Mouse (Mus musculus): ENCODE results near the gene Olfr668.
"Not testable (repeated sequence)": the region's sequence is repeated elsewhere in the genome, so short reads cannot be mapped to it uniquely, and the experiment has no call there.

Gene Olfr668

GRCm38 (mm10) chr7:104927957-104928356 lies at the start of gene Olfr668:
Olfr668 (minus strand) TSS chr7:104928057.
- DNase-seq (ENCODE audit: low read depth, low spot score): no peak

GRCm38 (mm10) chr7:104972507-104972906 lies 44.6 kb upstream of the Olfr668 start:
- DNase-seq (ENCODE audit: low read depth, low spot score): not testable (repeated sequence)

- no peak for DNase-seq (ENCODE audit: low read depth, low spot score)
Measured at GRCm38 (mm10) chr7:104962520-104962919, 34.7 kb upstream of the Olfr668 start, which contains the start of gene Olfr670. Olfr670 (minus strand) TSS chr7:104962620.

- peak; percentile 17 for DNase-seq (ENCODE audit: low read depth, low spot score)
Measured at GRCm38 (mm10) chr7:104950234-104950633, 22.4 kb upstream of the Olfr668 start.

GRCm38 (mm10) chr7:104933940-104934339 lies 6.1 kb upstream of the Olfr668 start, which contains the start of gene Olfr669:
Olfr669 (plus strand) TSS chr7:104934240.
- DNase-seq (ENCODE audit: low read depth, low spot score): no peak

DNA sequence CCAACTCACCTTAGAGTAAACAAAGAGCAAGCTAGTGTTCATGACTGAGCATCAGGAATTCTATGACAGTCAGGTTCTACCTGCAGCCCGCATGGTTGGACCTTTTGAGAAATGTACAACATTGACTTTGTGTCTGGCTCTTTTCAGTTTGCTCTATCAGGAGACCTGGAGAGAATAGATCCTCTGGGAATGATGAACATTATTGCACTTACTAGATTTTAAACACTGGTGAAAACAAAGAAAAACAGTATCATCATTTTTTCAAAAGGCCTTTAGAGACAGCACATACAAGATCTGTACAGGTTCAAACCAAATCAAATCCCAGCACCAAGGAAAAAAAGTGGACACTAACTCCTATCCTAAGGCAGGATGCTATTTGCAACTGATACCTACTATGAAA lies 6.5 kb downstream of the Olfr668 start, which contains the start of gene Olfr667:
TSS of gene Olfr667 (minus strand) at position 101 of the 400 bp plus-strand sequence.
- no peak for DNase-seq (ENCODE audit: low read depth, low spot score)

GRCm38 (mm10) chr7:104895852-104896251 lies 32.0 kb downstream of the Olfr668 start, which contains the start of gene Olfr666:
Olfr666 (minus strand) TSS chr7:104895952.
- no peak for DNase-seq (ENCODE audit: low read depth, low spot score)

GRCm38 (mm10) chr7:104877731-104878130 lies 50.1 kb downstream of the Olfr668 start, which contains the start of gene Olfr665:
Olfr665 (plus strand) TSS chr7:104878031.
- no peak for DNase-seq (ENCODE audit: low read depth, low spot score)
